Mouse (Mus musculus): Measurements from ENCODE around the gene Mmrn2.

- TF ChIP-seq CTCF (IDR thresholded peaks at IDR 0.05; ENCODE audit: low read depth, low read length) (no peak), POLR2A (IDR thresholded peaks at IDR 0.05; ENCODE audit: insufficient read depth, low read length) (no peak)
Measured at GRCm38 (mm10) chr14:34327618-34328017, 47.6 kb upstream of the Mmrn2 start.

Measured in ES-Bruce4 (cell line).